Mouse (Mus musculus) heart, adult 2 months (tissue): Measurements from ENCODE around the gene Nos1ap. TPM values are rescaled to one million over a fixed set of nuclear protein-coding genes. Genes with fewer than 3 reads are reported as not detected.

Experiments used
- DNase-seq, 2 experiments: peaks; one replicate each; pipeline ENCODE4 v3.0.0; 2021
- H3K27ac ChIP-seq: fragments of 200-600 bp; 2 replicates; pipeline ENCODE4 v1.8.1; 2022
- H3K27me3 ChIP-seq: fragments of 200-500 bp; 2 replicates; pipeline ENCODE4 v1.6.1; 2012; ENCODE audit warnings: mild to moderate bottlenecking, low read length, inconsistent platforms, mixed read lengths; ENCODE audit not compliant: control insufficient read depth, insufficient read depth
- H3K36me3 ChIP-seq: fragments of 200-500 bp; 2 replicates; pipeline ENCODE4 v1.6.1; 2012; ENCODE audit warnings: low read length, inconsistent platforms; ENCODE audit not compliant: control insufficient read depth, insufficient read depth
- H3K4me1 ChIP-seq: fragments of 200-500 bp; 2 replicates; pipeline ENCODE4 v1.6.1; 2011; ENCODE audit warnings: low read length; ENCODE audit not compliant: control insufficient read depth, insufficient read depth
- H3K4me3 ChIP-seq: fragments of 200-600 bp; 2 replicates; pipeline ENCODE4 v1.8.1; 2022
- H3K79me2 ChIP-seq: fragments of 200-500 bp; replicated peaks from 2 replicates; pipeline ENCODE4 v1.6.1; 2012; ENCODE audit warnings: mild to moderate bottlenecking, inconsistent platforms, low read length, moderate library complexity, mixed read lengths; ENCODE audit not compliant: control insufficient read depth, insufficient read depth
- H3K9ac ChIP-seq: fragments of 200-500 bp; 2 replicates; pipeline ENCODE4 v1.6.1; 2012; ENCODE audit warnings: low read depth, mild to moderate bottlenecking, control low read depth, inconsistent platforms, low read length, mixed read lengths
- CTCF ChIP-seq: fragments of 200-600 bp; IDR thresholded peaks from 2 replicates; pipeline ENCODE4 v1.8.1; 2022; ENCODE audit warnings: antibody characterized with exemption, mild to moderate bottlenecking, moderate library complexity
- EP300 ChIP-seq: fragments of 200-500 bp; IDR thresholded peaks from 2 replicates; pipeline ENCODE4 v1.6.1; 2011; ENCODE audit warnings: low read depth, low read length, control low read depth; ENCODE audit not compliant: insufficient read depth
- POLR2A ChIP-seq: fragments of 200-500 bp; IDR thresholded peaks from 2 replicates; pipeline ENCODE4 v1.6.1; 2011; ENCODE audit warnings: mild to moderate bottlenecking, low read depth, low read length, control low read depth; ENCODE audit not compliant: insufficient read depth
- WGBS: fragments of 180-500 bp; shearing (Covaris S2); methylation state at CpG from one replicate; pipeline ENCODE4 v1.1.7; 2018; 5-methylcytosine and 5-hydroxymethylcytosine counted together
- intact Hi-C: fragments of 180-260 bp; cut with DNase I; formaldehyde crosslinking; loops from one replicate; pipeline ENCODE4 v1.15.1; 2025
- polyA plus RNA-seq: library from polyadenylated mRNA; depleted of rRNA; stranded (reverse); fragments of >200 nt; gene quantifications from 2 replicates; pipeline ENCODE4 v1.2.3, GENCODE M21; 2012
- total RNA-seq, 2 experiments: library from RNA; stranded (reverse); gene quantifications; 2 replicates each; pipeline ENCODE4 v1.2.3; 2021

Nos1ap gene
- total and polyA plus RNA-seq, 3 experiments = 11.5 to 24.0 (median 22.0) TPM

- Histone ChIP-seq H3K27me3 (no peaks in the 10 kb centered on the region), H3K9ac (no peak overlapping the region), H3K4me3 (no peak overlapping the region), H3K4me1 (0 out of 2 replicates have a peak, but pooled peaks cover under 1% of the 10 kb centered on the region), H3K36me3 (no peaks in the 10 kb centered on the region), H3K79me2 (no peaks in the 10 kb centered on the region; the same call in 1 of the 2 replicates), H3K27ac (no peak overlapping the region)
- no peak for DNase-seq
- TF ChIP-seq EP300 (no peak), POLR2A (no peak), CTCF (no peak)
- WGBS = 87% methylated on average over 2 of the region's 2 CpGs
- intact Hi-C loops = no loop called here
These were observed 5.7 kb downstream of the Nos1ap start for GRCm38 (mm10) chr1:170583925-170584324.

- Histone ChIP-seq H3K4me1 (no peaks in the 10 kb centered on the region), H3K36me3 (no peaks in the 10 kb centered on the region), H3K79me2 (no peaks in the 10 kb centered on the region; the same call in 1 of the 2 replicates), H3K27ac (no peak overlapping the region), H3K9ac (no peak overlapping the region), H3K27me3 (no peaks in the 10 kb centered on the region), H3K4me3 (no peak overlapping the region)
- intact Hi-C loops = no loop called here
- no peak for DNase-seq
- TF ChIP-seq CTCF (no peak), EP300 (no peak), POLR2A (no peak)
- WGBS = 84% methylated on average over 5 of the region's 5 CpGs
These were observed 7.3 kb downstream of the Nos1ap start for GRCm38 (mm10) chr1:170582341-170582740.

- 69% methylated on average over 13 of the region's 13 CpGs for WGBS
- TF ChIP-seq POLR2A (no peak), CTCF (no peak), EP300 (no peak)
- Histone ChIP-seq H3K4me1 (no peaks in the 10 kb centered on the region), H3K9ac (no peak overlapping the region), H3K27me3 (no peaks in the 10 kb centered on the region), H3K4me3 (no peak overlapping the region), H3K36me3 (no peaks in the 10 kb centered on the region), H3K79me2 (no peaks in the 10 kb centered on the region), H3K27ac (no peak overlapping the region)
- DNase-seq = no peak
- intact Hi-C loops = no loop called here
These were observed 9.1 kb downstream of the Nos1ap start for GRCm38 (mm10) chr1:170580485-170581110.

- Histone ChIP-seq H3K4me1 (0 out of 2 replicates have a peak, but pooled peaks cover 1% of the 10 kb centered on the region), H3K36me3 (no peaks in the 10 kb centered on the region), H3K4me3 (no peak overlapping the region), H3K79me2 (0 out of 2 replicates have a peak, but pooled peaks cover 2% of the 10 kb centered on the region), H3K27ac (no peak overlapping the region), H3K9ac (no peak overlapping the region), H3K27me3 (no peaks in the 10 kb centered on the region)
- TF ChIP-seq EP300 = no peak
- no peak for TF ChIP-seq POLR2A
- no peak for TF ChIP-seq CTCF
- intact Hi-C loops = no loop called here
- no peak for DNase-seq
- 93% methylated on average over 5 of the region's 5 CpGs for WGBS
These were observed 10.2 kb downstream of the Nos1ap start for GRCm38 (mm10) chr1:170579476-170579875.

GRCm38 (mm10) chr1:170579063-170579462, 10.6 kb downstream of the Nos1ap start:
- TF ChIP-seq POLR2A (no peak), EP300 (no peak)
- DNase-seq = no peak
- intact Hi-C loops = no loop called here
- Histone ChIP-seq H3K27me3 (no peaks in the 10 kb centered on the region), H3K4me3 (no peak overlapping the region), H3K27ac (no peak overlapping the region), H3K9ac (no peak overlapping the region), H3K36me3 (no peaks in the 10 kb centered on the region), H3K79me2 (0 out of 2 replicates have a peak, but pooled peaks cover 2% of the 10 kb centered on the region), H3K4me1 (0 out of 2 replicates have a peak, but pooled peaks cover 1% of the 10 kb centered on the region)
- WGBS = 96% methylated on average over 4 of the region's 4 CpGs

- Histone ChIP-seq H3K4me1 (0 out of 2 replicates have a peak, but pooled peaks cover 1% of the 10 kb centered on the region), H3K9ac (no peak overlapping the region), H3K36me3 (no peaks in the 10 kb centered on the region), H3K79me2 (0 out of 2 replicates have a peak, but pooled peaks cover 2% of the 10 kb centered on the region), H3K4me3 (no peak overlapping the region), H3K27me3 (no peaks in the 10 kb centered on the region), H3K27ac (no peak overlapping the region)
- 65% methylated on average over 6 of the region's 6 CpGs for WGBS
- no peak for TF ChIP-seq CTCF
- TF ChIP-seq POLR2A = no peak
- TF ChIP-seq EP300 = no peak
- DNase-seq = no peak
- intact Hi-C loops = no loop called here
These were observed 13.0 kb downstream of the Nos1ap start for GRCm38 (mm10) chr1:170576728-170577065.
